Mouse (Mus musculus) hindbrain, embryonic 15.5 days (tissue): ENCODE results near the gene B230118H07Rik. TPM values are rescaled to one million over a fixed set of nuclear protein-coding genes. Genes with fewer than 3 reads are reported as not detected.
A peak's percentile ranks its signal among the peaks of the same experiment; 100 is the strongest.

Experiments
- ATAC-seq: fragments of 200-750 bp; cut with Nextera tagmentation; 2 replicates; pipeline ENCODE4 v1.8.0; 2017; ENCODE audit warnings: low read depth, moderate number of reproducible peaks, moderate TSS enrichment; ENCODE audit not compliant: low FRiP score
- H3K27ac ChIP-seq: fragments of 300-500 bp; sonication (generic); replicated peaks from 2 replicates; pipeline ENCODE4 v1.5.1; 2015; ENCODE audit warnings: mild to moderate bottlenecking, inconsistent platforms
- H3K27me3 ChIP-seq: fragments of 300-500 bp; sonication (generic); 2 replicates; pipeline ENCODE4 v1.6.1; 2015; ENCODE audit warnings: control low read depth, inconsistent platforms
- H3K36me3 ChIP-seq: fragments of 300-500 bp; sonication (generic); 2 replicates; pipeline ENCODE4 v1.6.1; 2015; ENCODE audit warnings: control low read depth, inconsistent platforms
- H3K4me1 ChIP-seq: fragments of 300-500 bp; sonication (generic); replicated peaks from 2 replicates; pipeline ENCODE4 v1.6.1; 2015; ENCODE audit warnings: control low read depth, inconsistent platforms
- H3K4me2 ChIP-seq: fragments of 300-500 bp; sonication (generic); 2 replicates; pipeline ENCODE4 v1.6.1; 2015; ENCODE audit warnings: moderate library complexity, mild to moderate bottlenecking, inconsistent platforms
- H3K4me3 ChIP-seq: fragments of 300-500 bp; sonication (generic); 2 replicates; pipeline ENCODE4 v1.5.1; 2015; ENCODE audit warnings: mild to moderate bottlenecking, inconsistent platforms
- H3K9ac ChIP-seq: fragments of 300-500 bp; sonication (generic); 2 replicates; pipeline ENCODE4 v1.6.1; 2015; ENCODE audit warnings: inconsistent platforms
- H3K9me3 ChIP-seq: fragments of 300-500 bp; sonication (generic); 2 replicates; pipeline ENCODE4 v1.6.1; 2016; ENCODE audit warnings: control low read depth, inconsistent platforms
- WGBS: fragments of 180-500 bp; shearing (Covaris S2); methylation state at CpG from one replicate; pipeline ENCODE4 v1.1.7; 2015; 5-methylcytosine and 5-hydroxymethylcytosine counted together
- polyA plus RNA-seq: library from polyadenylated mRNA; unstranded; fragments of >200 nt; fragmentation: Nextera tagmentation; extraction: Ambion mirVana; gene quantifications from 2 replicates; pipeline ENCODE4 v1.2.1, GENCODE M21; 2015

Gene B230118H07Rik
- polyA plus RNA-seq: 46.4 and 49.5 TPM in 2 replicates

DNA sequence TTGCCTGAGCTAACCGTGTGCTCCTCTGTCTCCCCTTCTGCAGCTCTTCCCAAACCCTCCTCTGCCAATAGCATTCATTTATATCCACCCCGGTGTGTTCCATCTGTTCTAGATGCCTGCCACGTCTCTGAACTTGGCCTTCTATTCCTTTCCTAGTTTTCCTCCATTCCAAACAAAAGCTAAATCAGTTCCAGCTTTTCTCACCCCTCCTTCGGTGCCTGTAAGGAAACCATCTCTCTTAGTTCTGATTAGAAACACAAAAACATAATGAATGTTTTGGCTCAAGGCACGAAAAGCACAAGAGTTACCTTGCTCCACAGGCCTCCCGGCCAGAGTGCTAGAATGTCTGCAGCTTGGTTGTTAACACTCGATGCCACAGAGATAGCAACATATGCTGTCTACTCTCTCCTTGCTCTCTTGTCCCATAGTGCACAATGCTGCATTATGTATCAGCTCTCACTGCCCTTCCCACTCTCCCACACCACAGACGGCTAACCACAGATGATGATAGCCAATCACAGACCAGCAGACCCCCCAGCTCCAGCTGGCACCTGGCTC is at the start of gene B230118H07Rik, which contains the start of gene Rag1:
Gene B230118H07Rik (minus strand): TSS at position 419 of the 558 bp plus-strand sequence.
Gene Rag1 (minus strand): TSS at position 388 of the 558 bp plus-strand sequence.
- Histone ChIP-seq H3K9me3 (no peaks in the 10 kb centered on the region), H3K4me3 (no peak within 1 kb of the TSS), H3K9ac (no peak within 1 kb of the TSS), H3K27ac (no peak within 1 kb of the TSS), H3K4me2 (no peak within 1 kb of the TSS), H3K27me3 (0 out of 2 replicates have a peak, but pooled peaks cover 3% of the 10 kb centered on the region), H3K36me3 (no peaks in the 10 kb centered on the region), H3K4me1 (peaks cover 10% of the 10 kb centered on the region)
- WGBS: 30% methylated on average over 8 of the region's 8 CpGs
- ATAC-seq: no peak

DNA sequence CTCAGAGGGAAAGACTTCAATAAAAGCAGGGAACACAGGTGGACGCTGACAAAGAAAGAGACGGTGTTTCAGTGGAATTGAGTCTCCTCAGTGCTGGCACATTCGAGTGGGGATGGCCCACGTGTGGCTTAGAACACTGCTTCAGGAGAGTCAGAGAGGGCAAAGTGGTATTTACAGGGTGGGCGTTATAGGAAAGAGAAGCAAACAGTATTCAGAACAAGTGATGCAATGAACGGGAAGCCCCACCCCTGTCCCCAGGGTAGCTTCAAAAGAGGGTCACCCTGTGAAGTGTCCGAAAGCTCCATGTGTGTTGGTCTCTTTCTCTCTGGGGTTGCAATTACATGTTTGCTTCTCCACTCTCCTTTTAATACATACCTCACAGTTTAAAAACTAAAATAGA is 46.3 kb upstream of the B230118H07Rik start:
- peaks cover 24% of the 10 kb centered on the region for H3K36me3 ChIP-seq
- WGBS: 88% methylated on average over 7 of the region's 7 CpGs
- no peaks in the 10 kb centered on the region for H3K9me3 ChIP-seq
- H3K4me1 ChIP-seq: no peaks in the 10 kb centered on the region
- H3K4me2 ChIP-seq: no peak overlapping the region
- no peak overlapping the region for H3K9ac ChIP-seq
- ATAC-seq: no peak
- no peak overlapping the region for H3K4me3 ChIP-seq
- no peak overlapping the region for H3K27ac ChIP-seq
- H3K27me3 ChIP-seq: no peaks in the 10 kb centered on the region

DNA sequence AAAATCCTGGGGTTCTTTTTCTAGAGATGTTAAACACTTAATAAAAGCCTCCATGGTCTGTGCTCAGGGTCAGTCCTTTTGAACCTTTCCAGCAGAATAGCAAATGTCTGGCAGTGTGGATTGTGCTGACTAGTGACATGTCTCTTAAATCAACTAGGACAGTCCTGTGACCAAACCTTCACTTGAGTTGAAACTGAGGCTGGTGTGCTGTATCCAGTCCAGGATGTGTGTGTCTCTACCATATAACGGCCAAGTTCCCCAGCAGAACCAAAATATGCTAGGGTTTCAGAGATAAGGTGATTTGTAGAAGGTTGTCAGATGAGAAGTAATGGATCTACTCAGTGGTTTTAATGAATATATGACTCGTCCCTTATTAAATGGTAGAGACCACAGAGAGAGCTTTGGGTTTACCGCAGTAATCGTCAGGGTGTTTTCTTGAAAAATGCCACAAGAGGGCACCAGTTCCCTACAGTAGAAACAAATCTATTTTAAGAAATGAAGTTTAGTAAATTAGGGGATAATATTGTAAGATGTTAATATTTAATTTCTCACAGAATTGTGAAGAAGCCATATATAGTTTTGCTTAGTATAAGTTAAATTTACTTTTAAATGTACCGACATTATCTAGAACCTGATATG is 44.4 kb upstream of the B230118H07Rik start:
- Histone ChIP-seq H3K4me2 (no peak overlapping the region), H3K36me3 (peaks cover 38% of the 10 kb centered on the region), H3K4me3 (no peak overlapping the region), H3K27me3 (no peaks in the 10 kb centered on the region), H3K4me1 (no peaks in the 10 kb centered on the region), H3K27ac (no peak overlapping the region), H3K9me3 (no peaks in the 10 kb centered on the region), H3K9ac (no peak overlapping the region)
- 56% methylated on average over 5 of the region's 5 CpGs for WGBS
- ATAC-seq: peak; percentile 30; the same call in 1 of the 2 replicates

DNA sequence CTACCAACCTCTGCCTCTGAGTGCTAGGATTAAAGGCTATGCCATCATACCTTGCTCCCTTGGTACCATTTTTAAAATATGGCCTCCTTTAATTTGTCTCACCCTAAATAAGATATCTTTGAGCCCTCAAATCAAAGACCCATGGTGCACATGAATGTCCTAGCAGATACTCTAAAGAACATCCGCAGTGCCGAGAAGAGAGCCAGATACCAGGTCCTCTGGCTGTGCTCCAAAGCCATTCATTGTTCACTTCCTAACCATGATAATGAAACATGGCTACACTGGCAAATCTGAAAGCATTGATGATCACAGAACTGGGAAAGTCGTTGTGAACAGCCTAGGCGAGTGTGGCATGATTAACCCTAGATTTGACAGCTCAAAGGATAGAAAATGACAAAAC is 43.7 kb upstream of the B230118H07Rik start:
- Histone ChIP-seq H3K36me3 (peaks cover 38% of the 10 kb centered on the region), H3K4me2 (no peak overlapping the region), H3K27ac (no peak overlapping the region), H3K9ac (no peak overlapping the region), H3K4me1 (no peaks in the 10 kb centered on the region), H3K9me3 (no peaks in the 10 kb centered on the region), H3K27me3 (no peaks in the 10 kb centered on the region), H3K4me3 (no peak overlapping the region)
- 61% methylated on average over 4 of the region's 4 CpGs for WGBS
- ATAC-seq: no peak

DNA sequence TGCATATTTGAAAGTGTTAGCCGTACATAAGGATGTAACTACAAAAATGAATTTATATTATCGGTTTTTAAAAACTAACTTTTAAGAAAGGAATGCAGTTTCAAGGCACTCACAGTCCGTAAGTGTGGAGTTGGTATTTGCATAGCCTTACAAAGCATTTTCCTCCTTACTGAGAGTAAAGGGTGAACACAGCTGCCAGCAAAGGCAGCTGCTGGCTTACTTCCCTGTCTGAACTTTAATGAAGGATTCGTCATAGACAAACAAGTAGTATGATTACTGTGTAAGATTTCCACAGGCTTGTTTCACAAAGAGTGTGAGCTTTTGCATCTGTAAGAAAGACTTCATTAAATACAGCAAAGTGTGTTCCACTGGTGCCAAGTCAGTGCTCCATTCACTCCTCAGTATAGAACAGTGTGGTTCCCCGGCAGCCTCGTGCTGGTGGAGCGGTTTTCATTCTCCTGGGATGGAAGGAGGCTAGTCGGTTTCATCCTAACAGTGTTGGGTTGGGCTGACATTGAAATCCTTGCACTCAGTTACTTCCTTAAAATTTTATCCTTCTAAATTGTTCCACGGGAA is 41.0 kb upstream of the B230118H07Rik start:
- Histone ChIP-seq H3K4me2 (no peak overlapping the region), H3K27me3 (no peaks in the 10 kb centered on the region), H3K9me3 (no peaks in the 10 kb centered on the region), H3K27ac (no peak overlapping the region), H3K36me3 (peaks cover 38% of the 10 kb centered on the region), H3K4me3 (no peak overlapping the region), H3K4me1 (no peaks in the 10 kb centered on the region), H3K9ac (no peak overlapping the region)
- no peak for ATAC-seq
- whole genome bisulfite sequencing: 91% methylated on average over 9 of the region's 9 CpGs

DNA sequence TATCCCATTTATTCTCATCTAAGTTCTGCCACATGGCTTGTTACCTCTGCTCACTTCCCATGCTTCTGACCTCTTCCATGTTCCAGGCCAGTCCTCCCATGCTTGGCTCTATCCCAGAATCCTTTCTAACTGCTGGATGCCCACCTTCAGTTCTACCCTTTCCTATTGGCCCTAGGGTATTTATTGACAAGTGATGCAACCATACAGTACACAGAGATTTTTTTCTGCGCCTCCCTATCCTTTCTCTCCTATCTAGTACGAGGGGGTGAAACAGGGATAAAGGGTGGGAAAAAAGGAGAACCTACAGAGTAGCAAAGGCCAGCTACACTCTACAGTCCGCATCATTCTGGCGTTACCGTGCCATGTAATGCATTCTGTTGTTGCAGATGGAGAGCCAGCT is 38.7 kb upstream of the B230118H07Rik start:
- no peaks in the 10 kb centered on the region for H3K9me3 ChIP-seq
- no peak for ATAC-seq

DNA sequence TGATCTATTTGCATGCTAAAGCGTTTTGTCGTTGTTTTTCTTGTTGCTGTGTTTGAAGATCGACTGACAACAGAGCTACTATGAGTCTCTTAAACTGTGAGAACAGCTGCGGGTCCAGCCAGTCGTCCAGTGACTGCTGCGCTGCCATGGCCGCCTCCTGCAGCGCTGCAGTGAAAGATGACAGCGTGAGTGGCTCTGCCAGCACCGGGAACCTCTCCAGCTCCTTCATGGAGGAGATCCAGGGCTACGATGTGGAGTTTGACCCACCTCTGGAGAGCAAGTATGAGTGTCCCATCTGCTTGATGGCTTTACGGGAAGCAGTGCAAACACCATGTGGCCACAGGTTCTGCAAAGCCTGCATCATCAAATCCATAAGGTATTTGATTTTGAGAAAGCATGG is 35.1 kb upstream of the B230118H07Rik start:
- peaks cover 3% of the 10 kb centered on the region; the same call in 1 of the 2 replicates for H3K4me1 ChIP-seq
- no peaks in the 10 kb centered on the region for H3K27me3 ChIP-seq
- H3K9me3 ChIP-seq: no peaks in the 10 kb centered on the region
- no peak overlapping the region for H3K9ac ChIP-seq
- no peak overlapping the region for H3K27ac ChIP-seq
- ATAC-seq: no peak
- no peak overlapping the region for H3K4me3 ChIP-seq
- peaks cover 15% of the 10 kb centered on the region; the same call in 1 of the 2 replicates for H3K36me3 ChIP-seq
- no peak overlapping the region for H3K4me2 ChIP-seq
- WGBS: 80% methylated on average over 12 of the region's 12 CpGs

More for the DNA sequence above, 38.7 kb upstream of the B230118H07Rik start:
- no peaks in the 10 kb centered on the region for H3K4me1 ChIP-seq
- H3K27me3 ChIP-seq: no peaks in the 10 kb centered on the region
- H3K4me3 ChIP-seq: no peak overlapping the region
- no peak overlapping the region for H3K27ac ChIP-seq
- H3K9ac ChIP-seq: no peak overlapping the region
- H3K36me3 ChIP-seq: peaks cover 38% of the 10 kb centered on the region
- no peak overlapping the region for H3K4me2 ChIP-seq
- WGBS: 92% methylated on average over 5 of the region's 5 CpGs

DNA sequence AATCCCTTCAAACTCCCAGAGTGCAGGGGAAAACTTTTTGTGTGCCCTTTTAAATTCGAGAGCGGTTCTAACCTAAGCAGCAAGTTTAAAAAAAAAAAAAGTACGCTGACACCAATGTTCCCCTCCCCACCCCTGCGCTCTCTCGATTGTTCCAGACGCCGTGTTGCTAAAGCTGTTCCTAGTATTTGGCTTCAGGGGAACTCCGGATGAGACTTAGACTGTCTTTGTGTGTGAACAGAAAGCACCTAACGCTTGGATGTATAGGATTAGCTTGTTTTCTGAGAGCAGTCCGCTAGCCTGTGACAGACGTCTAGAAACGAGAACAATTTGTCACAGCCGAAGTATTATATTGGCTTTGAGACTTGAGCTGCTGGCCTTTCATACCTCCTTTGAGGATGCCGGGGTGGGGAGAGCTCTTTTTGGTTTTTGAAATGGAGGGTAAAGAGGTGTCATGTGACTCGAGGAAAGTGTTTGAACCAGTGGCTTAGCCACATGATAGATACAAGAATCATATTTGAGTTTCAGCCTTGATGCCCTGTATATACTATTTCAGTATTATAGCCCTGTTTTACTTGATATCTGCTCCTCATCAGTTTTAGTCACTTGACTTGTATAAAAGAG is 29.9 kb upstream of the B230118H07Rik start:
- Histone ChIP-seq H3K9ac (peak overlapping the region; percentile 73), H3K9me3 (no peaks in the 10 kb centered on the region), H3K4me1 (peaks cover 13% of the 10 kb centered on the region; the same call in 1 of the 2 replicates), H3K27ac (no peak overlapping the region), H3K36me3 (no peaks in the 10 kb centered on the region), H3K4me2 (peak overlapping the region; percentile 78), H3K27me3 (no peaks in the 10 kb centered on the region), H3K4me3 (peak overlapping the region; percentile 79)
- ATAC-seq: no peak
- 2% methylated on average over 15 of the region's 15 CpGs for WGBS

DNA sequence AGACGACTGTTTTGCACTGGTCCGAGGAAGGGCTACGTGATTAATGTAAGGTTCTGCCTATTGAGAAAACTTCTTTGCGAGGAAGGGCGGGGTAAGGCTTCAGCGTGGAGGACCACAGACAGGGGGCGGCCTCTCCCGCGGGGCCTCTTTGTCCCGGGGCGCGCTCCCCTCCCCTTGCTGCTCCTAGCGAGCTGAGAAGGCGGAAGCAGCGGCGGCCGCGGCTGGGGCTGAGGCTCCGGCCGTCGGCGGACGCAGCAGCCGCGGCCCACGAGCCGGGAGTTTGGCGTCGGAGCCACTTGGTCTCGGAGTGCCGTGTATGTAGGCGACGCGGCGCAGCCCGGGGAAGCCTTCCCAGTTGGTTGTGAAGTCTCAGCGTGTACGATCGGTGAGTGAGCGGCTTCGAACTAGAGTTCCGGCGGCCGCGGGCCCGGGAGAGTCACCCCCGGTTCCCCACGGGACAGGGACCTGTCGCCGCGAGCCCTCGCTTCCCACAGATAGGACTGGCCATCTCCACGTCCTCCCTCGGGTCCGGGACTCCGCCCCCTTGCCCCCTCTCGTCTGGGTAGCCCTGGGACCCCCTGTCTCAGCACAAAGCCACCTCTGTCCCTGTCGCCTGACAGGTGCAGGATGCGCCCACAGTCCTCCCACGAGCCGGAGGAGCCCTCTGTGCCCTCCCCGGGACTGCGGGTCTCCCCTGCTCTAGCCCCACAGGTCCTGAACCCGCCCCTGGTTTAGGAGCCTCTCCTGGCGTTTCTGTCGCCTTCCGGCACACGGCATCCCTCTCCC is 29.1 kb upstream of the B230118H07Rik start, which contains the start of gene Traf6:
Gene Traf6 (plus strand): TSS at position 194 of the 786 bp plus-strand sequence.
- Histone ChIP-seq H3K27me3 (no peaks in the 10 kb centered on the region), H3K9ac (peak within 1 kb of the TSS; percentile 73)
- peak; percentile 86 for ATAC-seq

DNA sequence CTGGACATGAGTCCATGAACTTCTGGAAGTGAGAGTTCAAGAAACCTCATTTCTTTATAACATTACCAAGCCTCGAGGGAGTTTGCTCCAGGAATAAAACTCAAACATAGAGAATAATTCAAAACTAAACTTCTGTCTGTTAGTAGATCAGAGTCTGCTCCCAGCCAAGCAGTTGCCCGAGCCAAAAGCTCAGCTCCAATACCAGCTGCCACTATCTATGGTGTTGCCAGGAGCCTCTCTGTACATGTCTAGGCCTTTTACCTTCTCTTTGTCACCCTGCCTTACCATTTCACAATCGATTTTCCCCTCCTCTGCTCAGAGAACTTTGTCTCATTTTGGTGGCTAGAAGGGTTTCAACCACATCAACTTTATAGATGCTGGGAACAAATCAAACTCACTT is 24.2 kb upstream of the B230118H07Rik start:
- no peaks in the 10 kb centered on the region for H3K9me3 ChIP-seq
- no peak overlapping the region for H3K4me2 ChIP-seq
- H3K27ac ChIP-seq: no peak overlapping the region
- no peak for ATAC-seq
- H3K36me3 ChIP-seq: no peaks in the 10 kb centered on the region
- H3K9ac ChIP-seq: no peak overlapping the region
- H3K27me3 ChIP-seq: no peaks in the 10 kb centered on the region
- WGBS: 83% methylated on average over 3 of the region's 3 CpGs
- peaks cover 3% of the 10 kb centered on the region; the same call in 1 of the 2 replicates for H3K4me1 ChIP-seq
- no peak overlapping the region for H3K4me3 ChIP-seq

More for the DNA sequence above, 29.1 kb upstream of the B230118H07Rik start, which contains the start of gene Traf6:
- under 1% methylated on average over 60 of the region's 68 CpGs for WGBS
- Histone ChIP-seq H3K36me3 (no peaks in the 10 kb centered on the region), H3K4me3 (peak within 1 kb of the TSS; percentile 79), H3K9me3 (no peaks in the 10 kb centered on the region), H3K4me1 (peaks cover 13% of the 10 kb centered on the region; the same call in 1 of the 2 replicates), H3K27ac (peak within 1 kb of the TSS; percentile 30), H3K4me2 (peak within 1 kb of the TSS; percentile 78)

DNA sequence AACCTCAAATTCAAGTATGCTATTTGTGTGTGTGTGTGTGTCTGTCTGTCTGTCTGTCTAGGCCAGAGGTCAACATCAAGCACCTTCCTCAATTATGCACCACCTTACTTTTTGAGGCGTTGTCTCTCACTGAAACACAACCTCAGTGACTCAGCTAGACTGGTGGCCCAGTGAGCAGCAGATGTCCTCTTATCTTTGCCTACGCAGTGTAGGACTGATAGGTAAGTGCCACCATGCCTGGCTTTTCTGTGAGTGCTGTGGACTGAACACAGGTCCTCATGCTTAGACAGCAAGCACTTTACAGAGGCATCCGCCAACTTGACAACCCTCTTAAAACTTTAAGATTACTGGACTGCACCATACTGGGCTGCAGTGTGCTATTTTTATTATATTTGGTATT is 19.4 kb upstream of the B230118H07Rik start:
- 0 out of 2 replicates have a peak, but pooled peaks cover 4% of the 10 kb centered on the region for H3K4me1 ChIP-seq
- H3K4me3 ChIP-seq: no peak overlapping the region
- no peak overlapping the region for H3K27ac ChIP-seq
- no peak overlapping the region for H3K9ac ChIP-seq
- no peaks in the 10 kb centered on the region for H3K36me3 ChIP-seq
- whole genome bisulfite sequencing: 94% methylated on average over 3 of the region's 3 CpGs
- no peaks in the 10 kb centered on the region for H3K9me3 ChIP-seq
- no peak overlapping the region for H3K4me2 ChIP-seq
- no peaks in the 10 kb centered on the region for H3K27me3 ChIP-seq
- no peak for ATAC-seq
